Mouse (Mus musculus) heart, embryonic 14.5 days (tissue): Measurements from ENCODE around the gene Gm49337. TPM values are rescaled to one million over a fixed set of nuclear protein-coding genes. Genes with fewer than 3 reads are reported as not detected.
"Not testable (repeated sequence)": the region's sequence is repeated elsewhere in the genome, so short reads cannot be mapped to it uniquely, and the experiment has no call there.

Experiments
- ATAC-seq: fragments of 200-750 bp; cut with Nextera tagmentation; 2 replicates; pipeline ENCODE4 v1.8.0; 2017; ENCODE audit warnings: low read depth, moderate TSS enrichment; ENCODE audit not compliant: insufficient number of reproducible peaks, insufficient read depth, low FRiP score
- H3K27ac ChIP-seq, 2 experiments: fragments of 200-500 bp in 1 of 2; fragments of 300-500 bp in 1 of 2; sonication (generic) in 1 of 2; replicated peaks in 1 of 2; 2 replicates each; pipeline ENCODE4 v1.5.1; 2012 to 2014; ENCODE audit warnings: low read depth in 2 of 2, low read length in 2 of 2, control low read depth in 1 of 2, mild to moderate bottlenecking in 1 of 2, mixed read lengths in 1 of 2; ENCODE audit not compliant: control insufficient read depth in 1 of 2, insufficient read depth in 1 of 2
- H3K27me3 ChIP-seq: fragments of 300-500 bp; sonication (generic); 2 replicates; pipeline ENCODE4 v1.6.1; 2014; ENCODE audit warnings: mild to moderate bottlenecking, low read length, control low read depth; ENCODE audit not compliant: control insufficient read depth, insufficient read depth
- H3K36me3 ChIP-seq: fragments of 300-500 bp; sonication (generic); 2 replicates; pipeline ENCODE4 v1.6.1; 2014; ENCODE audit warnings: mild to moderate bottlenecking, control low read depth, low read length, mixed read lengths; ENCODE audit not compliant: control insufficient read depth, insufficient read depth
- H3K4me1 ChIP-seq, 2 experiments: fragments of 200-500 bp in 1 of 2; fragments of 300-500 bp in 1 of 2; sonication (generic) in 1 of 2; 2 replicates each; pipeline ENCODE4 v1.6.1; 2012 to 2014; ENCODE audit warnings: low read length in 2 of 2, control low read depth in 1 of 2, mixed read lengths in 1 of 2; ENCODE audit not compliant: control insufficient read depth in 2 of 2, insufficient read depth in 2 of 2
- H3K4me2 ChIP-seq: fragments of 300-500 bp; sonication (generic); 2 replicates; pipeline ENCODE4 v1.6.1; 2014; ENCODE audit warnings: mild to moderate bottlenecking, low read length
- H3K4me3 ChIP-seq, 2 experiments: fragments of 200-500 bp in 1 of 2; fragments of 300-500 bp in 1 of 2; sonication (generic) in 1 of 2; 2 replicates each; pipeline ENCODE4 v1.5.1; 2012 to 2014; ENCODE audit warnings: low read length in 2 of 2, mild to moderate bottlenecking in 2 of 2, control low read depth in 1 of 2, low read depth in 1 of 2, moderate library complexity in 1 of 2; ENCODE audit not compliant: control insufficient read depth in 1 of 2, insufficient read depth in 1 of 2
- H3K9ac ChIP-seq: fragments of 300-500 bp; sonication (generic); 2 replicates; pipeline ENCODE4 v1.6.1; 2014; ENCODE audit warnings: mild to moderate bottlenecking, low read length
- H3K9me3 ChIP-seq: fragments of 300-500 bp; sonication (generic); 2 replicates; pipeline ENCODE4 v1.6.1; 2016; ENCODE audit warnings: low read length, control low read depth; ENCODE audit not compliant: control insufficient read depth
- WGBS: fragments of 180-500 bp; shearing (Covaris S2); extraction: QIAGEN DNeasy Blood & Tissue Kit; methylation state at CpG from one replicate; pipeline ENCODE4 v1.1.7; 2014; 5-methylcytosine and 5-hydroxymethylcytosine counted together
- polyA plus RNA-seq: library from polyadenylated mRNA; unstranded; fragments of >200 nt; fragmentation: Nextera tagmentation; extraction: Ambion mirVana; gene quantifications from 2 replicates; pipeline ENCODE4 v1.2.1, GENCODE M21; 2014

Gene Gm49337
- polyA plus RNA-seq, 1 experiment from 2014 or later, result not detected

DNA sequence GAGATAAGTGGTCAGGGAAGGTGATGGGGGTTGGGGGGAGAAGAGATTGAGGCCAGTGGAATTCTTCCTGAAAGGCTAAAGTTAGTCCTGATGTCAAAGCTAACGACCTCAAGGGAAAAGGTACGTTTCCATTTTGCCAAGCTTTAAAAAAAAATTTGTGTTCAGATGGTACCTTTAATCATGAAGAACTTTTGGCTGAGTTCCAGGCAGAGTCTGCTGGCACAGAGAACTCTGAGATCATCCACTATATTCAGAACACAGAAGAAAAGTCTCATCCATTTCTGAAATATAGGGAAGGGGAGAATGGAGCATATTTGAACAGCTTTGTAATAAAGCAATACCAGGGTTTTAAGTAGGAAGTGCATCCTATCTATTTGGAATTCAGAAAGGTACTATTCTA, 43.9 kb downstream of the Gm49337 start:
- no peak for ATAC-seq

DNA sequence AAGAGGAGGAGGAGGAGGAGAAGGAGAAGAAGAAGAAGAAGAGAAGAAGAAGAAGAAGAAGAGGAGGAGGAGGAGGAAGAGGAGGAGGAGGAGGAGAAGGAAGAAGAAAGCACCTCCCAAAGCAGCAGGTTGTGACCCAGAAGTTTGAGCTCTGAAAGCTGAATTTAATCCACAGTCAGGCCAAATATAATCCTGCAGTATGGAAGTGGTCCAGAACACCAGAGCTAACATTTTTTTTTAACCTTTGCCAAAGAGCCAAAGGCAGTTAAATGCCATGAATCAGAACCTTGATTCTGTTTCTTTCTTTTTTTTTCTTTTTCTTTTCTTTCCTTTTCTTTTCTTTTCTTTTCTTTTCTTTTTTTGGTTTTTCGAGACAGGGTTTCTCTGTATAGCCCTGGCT, 44.5 kb downstream of the Gm49337 start:
- not testable (repeated sequence) for H3K27me3 ChIP-seq, H3K4me3 ChIP-seq, H3K36me3 ChIP-seq, H3K9me3 ChIP-seq, H3K9ac ChIP-seq, H3K27ac ChIP-seq, ATAC-seq, H3K4me2 ChIP-seq
- peaks cover 3 to 18% of the 10 kb centered on the region in 2 experiments; a peak in 3 of 4 replicates for H3K4me1 ChIP-seq
- WGBS, result 85% methylated on average over 1 of the region's 1 CpGs

More for the DNA sequence above, 43.9 kb downstream of the Gm49337 start:
- Histone ChIP-seq H3K27me3 (no peaks in the 10 kb centered on the region), H3K4me2 (no peak overlapping the region), H3K9me3 (no peaks in the 10 kb centered on the region), H3K27ac (0 out of 4 replicates have a peak overlapping the region, but pooled peaks have one; percentile 22 to 25), H3K36me3 (no peaks in the 10 kb centered on the region), H3K4me3 (no peak overlapping the region), H3K9ac (no peak overlapping the region), H3K4me1 (peaks cover 3 to 18% of the 10 kb centered on the region in 2 experiments; a peak in 3 of 4 replicates)
- WGBS, result 7% methylated on average over 2 of the region's 2 CpGs

DNA sequence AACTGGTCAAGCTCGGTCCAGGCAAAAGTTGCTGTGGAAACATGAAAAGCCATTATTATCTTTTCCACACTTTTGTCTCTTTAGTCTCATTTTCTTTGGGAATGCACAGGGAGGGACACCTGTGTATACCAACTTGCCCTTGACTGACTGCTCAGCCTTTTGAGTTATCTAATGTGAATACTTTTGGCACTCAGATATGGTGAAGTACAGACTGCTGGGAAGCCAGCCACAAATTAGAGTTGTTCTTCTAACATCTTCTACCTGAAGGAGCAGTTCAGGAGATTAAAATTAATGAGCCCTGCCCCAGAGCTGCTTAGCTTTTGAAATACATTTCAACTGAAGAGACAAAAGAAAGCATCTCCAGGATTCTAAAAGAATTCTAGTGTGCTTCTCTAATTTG, 45.9 kb downstream of the Gm49337 start:
- no peak for ATAC-seq
- H3K36me3 ChIP-seq, result no peaks in the 10 kb centered on the region
- no peaks in the 10 kb centered on the region for H3K9me3 ChIP-seq
- H3K4me3 ChIP-seq, result no peak overlapping the region
- H3K4me1 ChIP-seq, result peaks cover 3 to 18% of the 10 kb centered on the region in 2 experiments; a peak in 3 of 4 replicates
- no peak overlapping the region for H3K9ac ChIP-seq
- no peak overlapping the region for H3K4me2 ChIP-seq
- no peaks in the 10 kb centered on the region for H3K27me3 ChIP-seq
- WGBS, result 80% methylated on average over 1 of the region's 1 CpGs
- H3K27ac ChIP-seq, result no peak overlapping the region

DNA sequence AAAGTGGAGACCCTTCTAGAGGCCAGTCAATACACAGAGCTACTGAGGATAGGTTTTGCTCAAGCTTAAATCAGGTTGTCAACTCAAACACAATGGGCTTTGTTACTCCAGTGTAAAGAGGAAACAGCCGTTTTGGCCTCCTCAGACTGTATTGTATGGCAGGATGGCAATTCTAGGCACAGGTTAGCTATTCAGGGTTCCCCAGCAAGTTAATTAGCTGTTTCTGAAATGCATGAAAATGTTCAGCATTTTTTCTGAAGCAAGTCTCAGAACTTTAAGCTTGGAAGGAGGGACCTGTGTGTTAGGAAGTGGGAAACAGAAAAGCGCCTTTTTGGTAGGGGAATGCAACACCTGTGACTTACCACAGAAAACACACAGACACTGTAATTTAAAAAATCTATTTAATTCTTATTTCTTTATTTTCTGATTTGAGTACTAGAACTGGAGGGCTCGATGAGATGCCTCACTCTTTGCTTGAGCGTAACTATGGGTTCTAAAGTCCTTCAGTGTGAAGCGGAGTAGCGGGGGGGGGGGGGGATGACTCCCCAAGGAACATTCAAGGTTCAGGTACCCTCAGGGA, 47.0 kb downstream of the Gm49337 start:
- Histone ChIP-seq H3K27me3 (no peaks in the 10 kb centered on the region), H3K9me3 (no peaks in the 10 kb centered on the region), H3K27ac (peak overlapping the region; percentile 96 to 100), H3K4me3 (peak overlapping the region; percentile 69 to 73), H3K9ac (peak overlapping the region; percentile 97), H3K4me2 (peak overlapping the region; percentile 76), H3K4me1 (peaks cover 3 to 18% of the 10 kb centered on the region in 2 experiments; a peak in 3 of 4 replicates), H3K36me3 (no peaks in the 10 kb centered on the region)
- ATAC-seq, result no peak
- WGBS, result 5% methylated on average over 6 of the region's 6 CpGs

DNA sequence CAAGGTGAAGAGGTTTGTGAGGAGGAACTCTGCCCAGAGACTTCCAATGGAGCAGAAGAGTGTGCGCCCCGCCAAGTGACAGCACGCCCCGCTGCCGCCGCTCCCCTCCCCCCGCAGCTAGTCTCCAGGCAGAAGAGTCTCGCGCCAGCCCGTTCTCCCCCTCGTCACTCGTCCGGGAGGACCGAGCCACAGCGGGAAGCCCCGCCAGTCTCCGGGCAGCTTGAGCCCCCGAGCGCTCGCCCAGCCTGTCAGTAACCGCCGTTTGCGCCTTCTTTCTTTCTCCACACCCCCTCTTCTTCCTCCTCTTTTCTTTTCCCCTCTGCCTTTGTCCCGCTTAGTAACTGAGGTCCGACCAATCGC, 47.6 kb downstream of the Gm49337 start:
- Histone ChIP-seq H3K36me3 (no peaks in the 10 kb centered on the region), H3K4me2 (peak overlapping the region; percentile 76), H3K9me3 (no peaks in the 10 kb centered on the region), H3K4me1 (peaks cover 3 to 18% of the 10 kb centered on the region in 2 experiments; a peak in 3 of 4 replicates), H3K4me3 (peak overlapping the region; percentile 69 to 73), H3K27ac (peak overlapping the region; percentile 96 to 100), H3K27me3 (no peaks in the 10 kb centered on the region), H3K9ac (peak overlapping the region; percentile 97)
- ATAC-seq, result peak; percentile 22; the same call in 1 of the 2 replicates
- WGBS, result under 1% methylated on average over 26 of the region's 26 CpGs

DNA sequence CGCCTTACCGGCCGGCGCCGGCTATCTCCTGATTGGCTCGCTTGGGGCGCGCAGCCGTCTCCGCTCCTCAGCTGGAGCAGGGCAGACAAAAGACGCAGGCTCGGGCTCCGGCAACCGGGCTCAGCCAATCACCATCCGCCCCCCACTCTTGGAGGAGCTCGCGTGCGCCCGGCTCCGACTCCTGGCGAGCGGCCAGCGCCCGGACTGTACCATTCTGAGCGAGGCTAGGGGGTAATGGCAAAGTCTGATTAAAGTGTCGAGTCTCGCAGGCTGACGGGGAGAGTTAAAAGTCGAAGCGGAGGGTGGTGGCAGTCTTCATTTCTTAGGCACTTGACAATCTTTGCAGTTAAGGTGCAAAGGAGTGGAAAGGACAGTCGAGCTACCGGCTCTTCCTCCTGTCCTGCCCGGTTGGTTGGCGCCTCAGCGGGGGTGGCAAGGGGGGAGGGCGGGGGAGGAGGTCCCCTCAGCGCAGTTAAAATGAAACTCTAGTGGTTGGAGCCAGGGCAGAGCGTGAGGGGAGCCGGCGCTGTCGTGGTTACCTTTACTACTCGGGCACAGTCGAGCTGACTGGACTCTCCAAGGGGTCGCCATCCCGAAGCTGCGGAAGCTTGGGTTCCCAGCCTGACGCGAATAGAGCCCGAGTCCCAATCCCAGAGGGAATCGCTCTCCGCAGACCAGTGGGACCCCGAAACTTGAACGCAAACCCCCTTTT, 48.1 kb downstream of the Gm49337 start, which contains the start of gene Pik3r3:
TSS of gene Pik3r3 (plus strand) at position 479 of the 712 bp plus-strand sequence.
- Histone ChIP-seq H3K9me3 (no peaks in the 10 kb centered on the region), H3K4me3 (peak within 1 kb of the TSS; percentile 73 to 97), H3K9ac (peak within 1 kb of the TSS; percentile 97), H3K27me3 (no peaks in the 10 kb centered on the region), H3K36me3 (no peaks in the 10 kb centered on the region), H3K4me1 (peaks cover 3 to 17% of the 10 kb centered on the region in 2 experiments; a peak in 3 of 4 replicates), H3K4me2 (peak within 1 kb of the TSS; percentile 76), H3K27ac (peak within 1 kb of the TSS; percentile 100)
- peak; percentile 100 for ATAC-seq
- WGBS, result under 1% methylated on average over 53 of the region's 53 CpGs

DNA sequence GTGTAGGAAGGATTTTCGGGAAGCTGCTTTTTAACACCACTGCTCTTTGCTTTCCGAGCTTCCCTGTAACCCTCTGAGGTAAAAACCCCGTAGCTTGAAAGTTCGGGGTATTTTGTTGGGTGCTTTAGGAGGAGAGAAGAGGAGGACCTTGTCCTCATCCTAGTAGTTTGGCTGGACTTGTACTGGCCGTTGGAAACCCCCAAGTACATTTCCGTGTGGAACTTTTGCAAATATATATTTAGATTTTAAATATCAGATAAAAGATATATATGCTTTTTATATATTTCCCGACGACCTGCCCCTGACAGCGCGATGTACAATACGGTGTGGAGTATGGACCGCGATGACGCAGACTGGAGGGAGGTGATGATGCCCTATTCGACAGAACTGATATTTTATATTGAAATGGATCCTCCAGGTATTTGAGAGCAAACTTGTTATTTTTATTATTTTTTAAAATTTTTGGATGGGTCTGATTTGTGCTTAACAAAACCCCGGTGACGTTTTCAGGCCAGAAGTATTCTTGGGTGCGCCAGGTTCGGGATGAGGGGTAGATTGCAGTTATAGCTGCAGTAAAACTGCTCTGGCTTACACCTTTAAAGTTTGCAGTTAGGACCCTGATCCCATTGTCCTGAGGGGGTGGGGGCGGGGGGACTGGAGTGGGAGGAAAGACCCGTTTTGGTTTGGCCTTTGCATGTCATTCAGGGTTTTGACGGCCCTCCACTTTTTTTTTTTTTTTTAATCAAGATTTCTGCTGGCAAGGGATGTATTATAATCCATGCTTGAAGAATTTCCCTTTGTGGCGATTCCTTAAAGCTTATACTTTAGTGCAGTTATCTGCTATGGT, 49.0 kb downstream of the Gm49337 start:
- no peaks in the 10 kb centered on the region for H3K27me3 ChIP-seq
- H3K9me3 ChIP-seq, result no peaks in the 10 kb centered on the region
- no peak for ATAC-seq
- no peaks in the 10 kb centered on the region for H3K36me3 ChIP-seq
- H3K4me1 ChIP-seq, result peaks cover 0 to 8% of the 10 kb centered on the region in 2 experiments; a peak in 2 of 4 replicates
- peak overlapping the region; percentile 97 for H3K9ac ChIP-seq
- H3K27ac ChIP-seq, result peak overlapping the region; percentile 100
- WGBS, result under 1% methylated on average over 23 of the region's 23 CpGs
- peak overlapping the region; percentile 73 to 97 for H3K4me3 ChIP-seq
- H3K4me2 ChIP-seq, result peak overlapping the region; percentile 75
